Mouse (Mus musculus) ES-E14 (cell line): ENCODE measurements around the gene Chd5.

Source experiments
- HCFC1 ChIP-seq: IDR thresholded peaks from 2 replicates; pipeline ENCODE4 v1.6.1; 2012; ENCODE audit warnings: low read length, inconsistent platforms, borderline replicate concordance; ENCODE audit not compliant: insufficient read depth
- ZC3H11A ChIP-seq: IDR thresholded peaks from 2 replicates; pipeline ENCODE4 v1.6.1; 2012; ENCODE audit warnings: low read depth, mild to moderate bottlenecking, inconsistent platforms, low read length, borderline replicate concordance

DNA sequence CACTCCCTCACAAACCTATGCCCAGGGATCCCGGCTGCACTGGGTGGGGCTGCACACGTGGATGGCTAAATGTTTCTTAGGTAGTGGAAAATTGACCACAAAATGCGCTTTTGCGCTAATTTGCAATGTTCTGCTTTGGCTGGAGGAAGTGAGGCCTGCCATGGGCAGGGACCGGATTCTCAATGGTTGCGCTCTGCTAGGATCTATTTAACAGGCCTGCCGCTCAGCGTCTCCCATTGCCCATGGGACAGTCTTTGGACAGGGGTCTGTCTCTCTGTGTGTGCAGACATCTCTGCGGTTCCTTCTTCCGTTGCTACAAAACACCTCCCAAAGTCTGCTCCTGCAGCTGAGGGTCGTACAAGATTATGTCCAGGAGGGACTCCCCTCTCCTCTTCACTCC is 47.5 kb upstream of the Chd5 start:
- TF ChIP-seq ZC3H11A = no peak
- no peak for TF ChIP-seq HCFC1
